In the genomic region with DNA sequence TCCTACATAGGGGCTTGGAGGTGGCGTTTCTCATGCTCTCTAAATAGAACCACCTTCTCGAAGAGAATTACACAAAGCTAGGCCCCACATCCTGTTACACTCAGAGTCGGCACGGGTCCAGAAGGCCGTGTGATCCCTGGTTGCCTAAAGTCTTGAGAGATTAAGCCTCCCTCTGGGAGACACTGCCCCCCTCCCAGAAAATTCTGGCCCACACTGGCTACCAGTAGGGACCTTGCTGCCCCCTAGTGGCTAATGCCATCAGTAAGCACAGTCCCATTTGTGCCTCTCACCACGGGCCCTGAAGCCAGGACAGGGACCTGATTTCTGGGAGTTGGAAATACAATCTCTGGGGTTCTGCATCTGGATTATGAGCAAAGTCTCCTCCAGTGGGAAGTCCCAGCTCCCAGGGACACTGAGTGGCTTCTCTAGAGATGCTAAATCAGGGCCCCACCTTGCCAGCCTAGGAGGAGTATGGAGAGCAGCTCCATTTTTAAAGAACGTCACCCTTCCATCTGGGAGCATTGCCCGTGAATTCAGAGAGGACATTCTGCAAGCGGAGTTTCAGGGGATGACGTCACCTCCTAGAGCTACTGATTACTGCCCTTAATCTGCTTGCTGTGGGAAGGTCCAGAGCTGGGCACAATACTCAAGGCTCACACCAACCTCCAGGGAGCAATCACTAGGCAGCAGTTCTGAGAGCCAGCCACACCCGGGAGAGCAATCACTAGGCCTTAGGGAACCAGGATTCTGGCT, we compare ENCODE assay signal across 8 mouse cellular contexts.
DNase-seq lines count a peak whose midpoint lies in the region; TF ChIP-seq lines count a peak whose summit lies in the region.
"Had no signal": no experiment of that assay in that cellular context is flagged by ENCODE, and none has a peak within 500 bp of the region (broad histone marks: within the 10 kb centered on the region; RNA-seq: fewer than 3 reads in every experiment).

No protein-coding gene starts in this region.

- H3K4me1 ChIP-seq in midbrain, embryonic 10.5 days = peaks cover 43% of the 10 kb centered on the region
- peaks cover 15% of the 10 kb centered on the region for H3K4me1 ChIP-seq in small intestine, adult 2 months (ENCODE audit: control insufficient read depth, insufficient read depth, insufficient read length, low read length)

- 35% methylated on average over 11 of the region's 11 CpGs for WGBS in midbrain, embryonic 10.5 days
- 23% methylated on average over 11 of the region's 11 CpGs for WGBS in small intestine, adult 2 months

- peak; percentile 91 for DNase-seq in adipocyte (ENCODE audit: low spot score)
- peak; percentile 75 to 88 for DNase-seq in cerebellum, postnatal 25 days
- peak; percentile 83 for DNase-seq in gastrocnemius, postnatal 10 days
- DNase-seq in induced T-regulatory cell, adult 2 months (ENCODE audit: low read depth) = peak; percentile 82
- peak; percentile 64 to 69 for DNase-seq in left cerebral cortex, postnatal 36 days (ENCODE audit: low spot score in 2 of 2)
- DNase-seq in midbrain, embryonic 10.5 days (ENCODE audit: low spot score) = peak; percentile 68

- peaks cover 5% of the 10 kb centered on the region for H3K27me3 ChIP-seq in midbrain, embryonic 10.5 days (ENCODE audit: low read depth, poor library complexity, severe bottlenecking)
- H3K27me3 ChIP-seq in small intestine, adult 2 months (ENCODE audit: control insufficient read depth, insufficient read depth, low read length) = no peaks in the 10 kb centered on the region
- H3K27me3 ChIP-seq: limb, embryonic 12.5 days had no signal

- 0 out of 2 replicates have a peak overlapping the region, but pooled peaks have one; percentile 13 for H3K27ac ChIP-seq in midbrain, embryonic 10.5 days (replicated peaks)
- peak overlapping the region; percentile 2; the same call in 1 of the 2 replicates for H3K27ac ChIP-seq in small intestine, adult 2 months (ENCODE audit: insufficient read depth, low read depth, low read length)

- H3K9me3 ChIP-seq in midbrain, embryonic 10.5 days (replicated peaks) = no peaks in the 10 kb centered on the region
- H3K9me3 ChIP-seq: limb, embryonic 12.5 days had no signal

- TF ChIP-seq POLR2A in small intestine, adult 2 months (IDR thresholded peaks at IDR 0.05; ENCODE audit: low read depth, low read length) = no peak

- H3K4me3 ChIP-seq in midbrain, embryonic 10.5 days = 0 out of 2 replicates have a peak overlapping the region, but pooled peaks have one; percentile 9
- no peak overlapping the region for H3K4me3 ChIP-seq in small intestine, adult 2 months (ENCODE audit: low read depth, low read length)
- H3K4me3 ChIP-seq: limb, embryonic 12.5 days had no signal

- peak; percentile 85; the same call in 1 of the 2 replicates for TF ChIP-seq CTCF in small intestine, adult 2 months (IDR thresholded peaks at IDR 0.05; ENCODE audit: extremely low read depth, insufficient read length, insufficient replicate concordance, low read depth, low read length)

- peaks cover 4% of the 10 kb centered on the region; the same call in 1 of the 2 replicates for H3K36me3 ChIP-seq in midbrain, embryonic 10.5 days
- H3K36me3 ChIP-seq in small intestine, adult 2 months (ENCODE audit: control insufficient read depth, insufficient read depth, low read length) = 0 out of 2 replicates have a peak, but pooled peaks cover 2% of the 10 kb centered on the region

- intact Hi-C loops in left cerebral cortex, postnatal 36 days (cut with DNase I) = loop anchor here (10.0 kb wide), 1 partner anchor 247 kb away; no protein-coding TSS in a partner anchor
